Mouse (Mus musculus) forelimb bud, embryonic 11.5 days (tissue): ENCODE measurements around the gene Emc7.

Experiments used
- DNase-seq: peaks from one replicate; pipeline ENCODE4 v3.0.0-alpha.2; 2012; ENCODE audit warnings: low read depth, low spot score

Emc7 gene

GRCm38 (mm10) chr2:112476554-112476953, 21.8 kb downstream of the Emc7 start:
- no peak for DNase-seq

- DNase-seq = no peak
Measured at GRCm38 (mm10) chr2:112480669-112481068, 25.9 kb downstream of the Emc7 start, which contains the start of gene Chrm5. Chrm5 (minus strand) TSS chr2:112480769.

- peak; percentile 71 for DNase-seq
Measured at GRCm38 (mm10) chr2:112481564-112481963, 26.8 kb downstream of the Emc7 start.

GRCm38 (mm10) chr2:112482533-112483333, 27.9 kb downstream of the Emc7 start:
- no peak for DNase-seq

- DNase-seq = no peak
Measured at GRCm38 (mm10) chr2:112483334-112483651, 28.5 kb downstream of the Emc7 start.

- no peak for DNase-seq
Measured at GRCm38 (mm10) chr2:112484886-112485285, 30.1 kb downstream of the Emc7 start.

GRCm38 (mm10) chr2:112490483-112491196, 35.8 kb downstream of the Emc7 start:
- DNase-seq = no peak

GRCm38 (mm10) chr2:112491629-112492028, 36.8 kb downstream of the Emc7 start:
- no peak for DNase-seq

- DNase-seq = peak; percentile 44
Measured at GRCm38 (mm10) chr2:112492431-112492855, 37.6 kb downstream of the Emc7 start.

- peak; percentile 79 for DNase-seq
Measured at GRCm38 (mm10) chr2:112492856-112493538, 38.2 kb downstream of the Emc7 start, which contains the start of gene Aven. Aven (plus strand) TSS chr2:112492964.

- no peak for DNase-seq
Measured at GRCm38 (mm10) chr2:112493539-112494260, 38.9 kb downstream of the Emc7 start.

- no peak for DNase-seq
Measured at GRCm38 (mm10) chr2:112497851-112498250, 43.1 kb downstream of the Emc7 start.

GRCm38 (mm10) chr2:112501209-112501608, 46.4 kb downstream of the Emc7 start:
- peak; percentile 57 for DNase-seq

GRCm38 (mm10) chr2:112503978-112504377, 49.2 kb downstream of the Emc7 start:
- DNase-seq = no peak

- peak; percentile 14 for DNase-seq
Measured at GRCm38 (mm10) chr2:112506841-112507435, 52.1 kb downstream of the Emc7 start.

- no peak for DNase-seq
Measured at GRCm38 (mm10) chr2:112507444-112507843, 52.6 kb downstream of the Emc7 start.

GRCm38 (mm10) chr2:112510140-112510539, 55.3 kb downstream of the Emc7 start:
- DNase-seq = no peak

GRCm38 (mm10) chr2:112513036-112513435, 58.2 kb downstream of the Emc7 start:
- no peak for DNase-seq

- DNase-seq = no peak
Measured at GRCm38 (mm10) chr2:112516728-112517127, 61.9 kb downstream of the Emc7 start.

- no peak for DNase-seq
Measured at GRCm38 (mm10) chr2:112517218-112517617, 62.4 kb downstream of the Emc7 start.

- no peak for DNase-seq
Measured at GRCm38 (mm10) chr2:112518541-112518940, 63.7 kb downstream of the Emc7 start.
